Mouse (Mus musculus) G1E (cell line): ENCODE measurements around the gene Cops2. TPM values are rescaled to one million over a fixed set of nuclear protein-coding genes. Genes with fewer than 3 reads are reported as not detected.
A peak's percentile ranks its signal among the peaks of the same experiment; 100 is the strongest.

Experiments used
- ATAC-seq: 2 replicates; pipeline ENCODE4 v1.8.0; 2016; ENCODE audit warnings: mild to moderate bottlenecking; ENCODE audit not compliant: insufficient number of reproducible peaks, poor library complexity, low FRiP score, severe bottlenecking; ENCODE audit errors: extremely low read depth
- DNase-seq: peaks from one replicate; pipeline ENCODE4 v3.0.0; 2012; ENCODE audit warnings: low spot score
- H3K27me3 ChIP-seq: 2 replicates; pipeline ENCODE4 v1.6.1; 2012; ENCODE audit warnings: mild to moderate bottlenecking, low read length, inconsistent platforms; ENCODE audit not compliant: insufficient read depth
- H3K36me3 ChIP-seq: replicated peaks from 2 replicates; pipeline ENCODE3; 2012; ENCODE audit warnings: mild to moderate bottlenecking, inconsistent platforms
- H3K4me1 ChIP-seq: 2 replicates; pipeline ENCODE4 v1.6.1; 2012; ENCODE audit warnings: low read depth, low read length, inconsistent platforms, mixed read lengths; ENCODE audit not compliant: insufficient read depth
- H3K4me3 ChIP-seq: 2 replicates; pipeline ENCODE4 v1.5.1; 2012; ENCODE audit warnings: low read depth, mild to moderate bottlenecking, inconsistent platforms, low read length, moderate library complexity, mixed read lengths
- H3K9me3 ChIP-seq: replicated peaks from 2 replicates; pipeline ENCODE4 v1.6.1; 2012; ENCODE audit warnings: inconsistent platforms
- CTCF ChIP-seq: IDR thresholded peaks from 2 replicates; pipeline ENCODE4 v1.5.1; 2012; ENCODE audit warnings: low read depth, low read length, inconsistent platforms, mixed read lengths
- GATA1 ChIP-seq: IDR thresholded peaks from 2 replicates; pipeline ENCODE4 v1.6.1; 2012; ENCODE audit warnings: borderline replicate concordance, low read length, inconsistent platforms, mixed read lengths
- GATA2 ChIP-seq: IDR thresholded peaks from 2 replicates; pipeline ENCODE4 v1.6.1; 2012; ENCODE audit warnings: low read depth, low read length, inconsistent platforms, borderline replicate concordance
- POLR2AphosphoS5 ChIP-seq: IDR thresholded peaks from 2 replicates; pipeline ENCODE4 v1.6.1; 2012; ENCODE audit warnings: low read depth, low read length, inconsistent platforms; ENCODE audit not compliant: insufficient replicate concordance
- TAL1 ChIP-seq: conservative IDR thresholded peaks from 2 replicates; pipeline ENCODE4 v1.6.1; 2012; ENCODE audit warnings: low read depth, low read length, inconsistent platforms, mixed read lengths
- polyA plus RNA-seq: library from polyadenylated mRNA; stranded (reverse); fragments of >175 nt; gene quantifications from 2 replicates; pipeline ENCODE4 v1.2.3, GENCODE M21; 2012
- total RNA-seq, 2 experiments: library from RNA; stranded (forward) in 1 of 2; stranded (reverse) in 1 of 2; fragments of 200-1000 nt in 1 of 2; fragments of >200 nt in 1 of 2; fragmentation: Nextera tagmentation in 1 of 2; gene quantifications; 2 replicates each; pipeline ENCODE4 v1.2.3; 2014 to 2017

Gene Cops2
- total and polyA plus RNA-seq, 3 experiments: 6.2 to 277 (median 163) TPM

- H3K4me1 ChIP-seq: peaks cover 39% of the 10 kb centered on the region
- H3K36me3 ChIP-seq: peaks cover 21% of the 10 kb centered on the region
- H3K4me3 ChIP-seq: no peak overlapping the region; the same call in 1 of the 2 replicates
- no peak for TF ChIP-seq TAL1
- no peak for TF ChIP-seq CTCF
- TF ChIP-seq GATA2: no peak
- H3K27me3 ChIP-seq: no peaks in the 10 kb centered on the region
- DNase-seq (no peak), ATAC-seq (no peak)
- H3K9me3 ChIP-seq: no peaks in the 10 kb centered on the region
Observed at GRCm38 (mm10) chr2:125865585-125865984, 6.6 kb upstream of the Cops2 start.

GRCm38 (mm10) chr2:125864551-125864950 lies 5.6 kb upstream of the Cops2 start:
- ATAC-seq (peak; percentile 61; the same call in 1 of the 2 replicates), DNase-seq (no peak)
- H3K27me3 ChIP-seq: no peaks in the 10 kb centered on the region
- H3K9me3 ChIP-seq: no peaks in the 10 kb centered on the region
- peaks cover 14% of the 10 kb centered on the region for H3K36me3 ChIP-seq
- peaks cover 42% of the 10 kb centered on the region for H3K4me1 ChIP-seq
- H3K4me3 ChIP-seq: no peak overlapping the region
- TF ChIP-seq TAL1 (peak; percentile 19; the same call in 1 of the 2 replicates), GATA1 (no peak), CTCF (no peak)

DNA sequence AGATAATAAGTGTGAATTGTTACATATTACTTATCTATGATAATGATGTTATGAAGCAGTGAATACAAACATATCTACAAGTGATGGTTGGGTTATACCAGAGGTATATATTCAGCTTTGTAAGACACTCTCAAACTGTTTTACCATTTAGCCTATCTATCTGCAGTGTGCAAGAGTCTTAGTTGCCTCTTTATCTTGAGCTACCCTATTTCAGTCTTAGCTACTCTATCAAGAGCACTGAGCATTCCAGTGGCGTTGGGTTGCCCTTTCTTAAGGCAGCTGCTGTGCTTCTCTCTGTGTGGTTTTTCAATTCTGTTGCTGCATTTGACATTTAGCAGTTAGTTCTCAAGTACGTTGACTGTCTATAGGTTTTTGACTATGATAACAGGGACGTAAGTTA lies 4.9 kb upstream of the Cops2 start:
- Histone ChIP-seq H3K9me3 (no peaks in the 10 kb centered on the region), H3K27me3 (no peaks in the 10 kb centered on the region), H3K36me3 (peaks cover 11% of the 10 kb centered on the region), H3K4me3 (no peak overlapping the region), H3K4me1 (peaks cover 42% of the 10 kb centered on the region)
- no peak for TF ChIP-seq TAL1
- TF ChIP-seq GATA2: no peak
- no peak for TF ChIP-seq POLR2AphosphoS5
- no peak for TF ChIP-seq GATA1
- TF ChIP-seq CTCF: no peak
- no peak for ATAC-seq
- DNase-seq: no peak

DNA sequence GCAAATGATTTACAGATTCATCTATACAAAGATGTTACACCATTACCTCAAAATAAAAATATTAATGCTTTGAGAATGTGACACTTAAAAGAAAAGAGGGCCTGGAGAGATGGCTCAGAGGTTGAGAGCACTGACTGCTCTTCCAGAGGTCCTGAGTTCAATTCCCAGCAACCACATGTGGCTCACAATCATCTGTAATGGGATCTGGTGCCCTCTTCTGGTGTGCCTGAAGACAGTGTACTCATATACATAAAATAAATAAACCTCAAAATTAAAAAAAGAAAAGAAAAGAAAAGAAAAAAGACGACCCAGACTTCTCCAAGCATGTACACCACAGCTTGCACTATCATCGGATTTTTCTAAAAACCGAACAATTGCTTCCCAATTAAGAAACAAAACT lies 1.2 kb downstream of the Cops2 start:
- peaks cover 22% of the 10 kb centered on the region for H3K4me1 ChIP-seq
- DNase-seq: no peak
- no peaks in the 10 kb centered on the region for H3K9me3 ChIP-seq
- no peak for ATAC-seq
- peaks cover 10% of the 10 kb centered on the region for H3K36me3 ChIP-seq
- peak overlapping the region; percentile 96 for H3K4me3 ChIP-seq
- no peak for TF ChIP-seq POLR2AphosphoS5
- no peaks in the 10 kb centered on the region for H3K27me3 ChIP-seq

- H3K4me1 ChIP-seq: peaks cover 39% of the 10 kb centered on the region
- no peaks in the 10 kb centered on the region for H3K9me3 ChIP-seq
- H3K27me3 ChIP-seq: no peaks in the 10 kb centered on the region
- no peak for DNase-seq
- peak; percentile 64 for ATAC-seq
- H3K4me3 ChIP-seq: no peak overlapping the region; the same call in 1 of the 2 replicates
- TF ChIP-seq POLR2AphosphoS5: no peak
- TF ChIP-seq CTCF: no peak
- TF ChIP-seq TAL1: 0 out of 2 replicates have a peak, but pooled peaks have one; percentile 15
- TF ChIP-seq GATA1: no peak
- peaks cover 42% of the 10 kb centered on the region for H3K36me3 ChIP-seq
Observed at GRCm38 (mm10) chr2:125851237-125851636, 7.7 kb downstream of the Cops2 start.

- H3K27me3 ChIP-seq: no peaks in the 10 kb centered on the region
- no peaks in the 10 kb centered on the region for H3K4me1 ChIP-seq
- no peak for ATAC-seq
- TF ChIP-seq GATA2 (no peak), TAL1 (no peak), POLR2AphosphoS5 (no peak), GATA1 (no peak), CTCF (no peak)
- no peak overlapping the region for H3K4me3 ChIP-seq
- no peak for DNase-seq
- peaks cover 77% of the 10 kb centered on the region for H3K36me3 ChIP-seq
- H3K9me3 ChIP-seq: no peaks in the 10 kb centered on the region
Observed at GRCm38 (mm10) chr2:125838708-125839284, 20.1 kb downstream of the Cops2 start.

DNA sequence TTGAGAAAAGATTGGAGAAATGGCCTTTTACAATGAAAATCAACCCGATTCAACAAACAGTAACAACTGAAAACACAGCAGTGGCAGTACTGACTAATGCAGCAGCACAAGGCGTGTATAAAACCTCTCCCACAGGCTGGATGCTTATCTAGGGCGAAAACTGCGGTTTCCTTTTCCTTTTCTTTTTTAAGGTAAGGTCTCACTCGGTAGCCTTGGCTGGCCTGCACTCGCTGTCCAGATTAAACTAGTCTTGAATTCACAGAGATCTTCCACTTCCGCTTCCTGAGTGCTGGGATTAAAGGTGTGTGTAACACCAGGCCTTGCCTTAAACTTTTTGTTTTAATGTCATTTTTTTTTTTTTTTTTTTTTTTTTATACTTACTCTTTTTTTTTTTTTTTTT lies 20.8 kb downstream of the Cops2 start:
- H3K9me3 ChIP-seq: no peaks in the 10 kb centered on the region
- no peaks in the 10 kb centered on the region for H3K4me1 ChIP-seq
- no peak overlapping the region for H3K4me3 ChIP-seq
- ATAC-seq (no peak), DNase-seq (no peak)
- H3K36me3 ChIP-seq: peaks cover 77% of the 10 kb centered on the region
- no peaks in the 10 kb centered on the region for H3K27me3 ChIP-seq
- TF ChIP-seq GATA1: no peak
- TF ChIP-seq POLR2AphosphoS5: no peak
- TF ChIP-seq GATA2: no peak
- TF ChIP-seq CTCF: no peak
- TF ChIP-seq TAL1: no peak
